7 mouse cellular contexts compared by ENCODE assay signal in genomic region chr4:152178344-152178864, GRCm38 (mm10). TPM values are rescaled to one million over a fixed set of nuclear protein-coding genes. Genes with fewer than 3 reads are reported as not detected.
DNase-seq lines count a peak whose midpoint lies in the region; ATAC-seq and TF ChIP-seq lines count a peak whose summit lies in the region.

No protein-coding gene starts in this region.

- no peaks in the 10 kb centered on the region for H3K36me3 ChIP-seq in kidney, embryonic 14.5 days (ENCODE audit: control insufficient read depth, insufficient read depth, low read length)
- no peaks in the 10 kb centered on the region for H3K36me3 ChIP-seq in liver, embryonic 16.5 days (ENCODE audit: control insufficient read depth, insufficient read depth)

- peak overlapping the region; percentile 9; the same call in 1 of the 2 replicates for H3K27ac ChIP-seq in kidney, embryonic 14.5 days (ENCODE audit: low read depth, low read length)
- H3K27ac ChIP-seq in liver, embryonic 16.5 days (ENCODE audit: low read length), result no peak overlapping the region

- H3K4me2 ChIP-seq in kidney, embryonic 14.5 days (replicated peaks; ENCODE audit: low read depth, low read length), result peak overlapping the region; percentile 96
- peak overlapping the region; percentile 94 for H3K4me2 ChIP-seq in liver, embryonic 16.5 days (ENCODE audit: low read depth, low read length)

- H3K9me3 ChIP-seq in kidney, embryonic 14.5 days (ENCODE audit: control insufficient read depth, low read length), result no peaks in the 10 kb centered on the region
- no peaks in the 10 kb centered on the region for H3K9me3 ChIP-seq in liver, embryonic 16.5 days (replicated peaks; ENCODE audit: control insufficient read depth, low read length)

- no peak for TF ChIP-seq CTCF in Patski (IDR thresholded peaks at IDR 0.05)

- in situ Hi-C loops in Patski (cut with MboI; ENCODE audit: low pct_unique_long_range_greater_than_20kb), result no loop called here

- H3K4me3 ChIP-seq in kidney, embryonic 14.5 days (ENCODE audit: low read length), result peak overlapping the region; percentile 76
- peak overlapping the region; percentile 73 for H3K4me3 ChIP-seq in liver, embryonic 16.5 days (ENCODE audit: low read depth, low read length)

- POLR2A ChIA-PET in Patski (lab: Charles Lee), result interaction anchor here (0.7 kb wide), 2 partner anchors 14 to 69 kb away, joined by 3 to 4 read pairs; no protein-coding TSS in a partner anchor

- ATAC-seq in CD4-positive, CD25-positive, alpha-beta regulatory T cell, adult 4 months, result peak; percentile 39
- peak; percentile 40 for ATAC-seq in Patski
- ATAC-seq in kidney, embryonic 14.5 days (ENCODE audit: low FRiP score, low TSS enrichment), result peak; percentile 66
- ATAC-seq in liver, embryonic 16.5 days (ENCODE audit: low read depth), result peak; percentile 10

- peak overlapping the region; percentile 68 for H3K9ac ChIP-seq in kidney, embryonic 14.5 days (ENCODE audit: low read depth, low read length)
- peak overlapping the region; percentile 55 for H3K9ac ChIP-seq in liver, embryonic 16.5 days (ENCODE audit: low read depth, low read length)

- no peak for DNase-seq in Patski (ENCODE audit: low read depth, low spot score)
- peak; percentile 29 for DNase-seq in embryo, embryonic 10.5 days (ENCODE audit: low spot score)
- peak; percentile 40 to 61 for DNase-seq in gastrocnemius, postnatal 4 days (ENCODE audit: low spot score in 2 of 2)
- DNase-seq in right cerebral cortex, postnatal 14 days, result peak; percentile 66

- no peaks in the 10 kb centered on the region for H3K27me3 ChIP-seq in Patski
- H3K27me3 ChIP-seq in kidney, embryonic 14.5 days (ENCODE audit: control insufficient read depth, insufficient read depth, low read length), result peaks cover 5% of the 10 kb centered on the region
- H3K27me3 ChIP-seq in liver, embryonic 16.5 days (ENCODE audit: control insufficient read depth, insufficient read depth, low read depth, low read length), result peaks cover 13% of the 10 kb centered on the region

- peaks cover 11% of the 10 kb centered on the region; the same call in 1 of the 2 replicates for H3K4me1 ChIP-seq in kidney, embryonic 14.5 days (ENCODE audit: control insufficient read depth, insufficient read depth, low read length)
- H3K4me1 ChIP-seq in liver, embryonic 16.5 days (ENCODE audit: control insufficient read depth, low read depth, low read length), result peaks cover 22% of the 10 kb centered on the region

- WGBS in kidney, embryonic 14.5 days, result under 1% methylated on average over 35 of the region's 35 CpGs
- WGBS in liver, embryonic 16.5 days (ENCODE audit: insufficient replicate concordance), result 1% methylated on average over 35 of the region's 35 CpGs

- CTCF ChIA-PET in Patski (lab: Charles Lee), result interaction anchor here (1.2 kb wide), 1 partner anchor 35 kb away, joined by 5 read pairs; no protein-coding TSS in a partner anchor

RNA-seq across cellular contexts. Expression of gene Acot7, which starts 0.5 kb away (rescaled TPM):
- 100 to 1,000 TPM; 108 to 145 TPM for polyA plus RNA-seq in CD4-positive, CD25-positive, alpha-beta regulatory T cell, adult 4 months (2017; shearing (Covaris generic))
- polyA plus RNA-seq in Patski (2021), result 102 TPM
- total RNA-seq in gastrocnemius, postnatal 4 days (2021), result 10 to 100 TPM; 13.5 to 17.6 TPM
- polyA plus RNA-seq in kidney, embryonic 14.5 days (2014; fragmentation: Nextera tagmentation; extraction: Ambion mirVana), result 46.6 and 64.4 TPM in 2 replicates
- 11.9 and 12.0 TPM in 2 replicates for polyA plus RNA-seq in liver, embryonic 16.5 days (2015; fragmentation: Nextera tagmentation; extraction: Ambion mirVana)

RNA-seq across cellular contexts. Expression of gene Hes2, which starts 19.7 kb away (rescaled TPM):
- not detected for polyA plus RNA-seq in CD4-positive, CD25-positive, alpha-beta regulatory T cell, adult 4 months (2017; shearing (Covaris generic))
- polyA plus RNA-seq in Patski (2021), result not detected
- total RNA-seq in gastrocnemius, postnatal 4 days (2021), result not detected
- not detected in 2 replicates for polyA plus RNA-seq in kidney, embryonic 14.5 days (2014; fragmentation: Nextera tagmentation; extraction: Ambion mirVana)
- not detected in 2 replicates for polyA plus RNA-seq in liver, embryonic 16.5 days (2015; fragmentation: Nextera tagmentation; extraction: Ambion mirVana)

RNA-seq across cellular contexts. Expression of gene Espn, which starts 26.2 kb away (rescaled TPM):
- 1 to 10 TPM; 9.5 to 9.9 TPM for polyA plus RNA-seq in CD4-positive, CD25-positive, alpha-beta regulatory T cell, adult 4 months (2017; shearing (Covaris generic))
- 1.3 TPM for polyA plus RNA-seq in Patski (2021)
- 1 to 10 TPM; 1.5 TPM for total RNA-seq in gastrocnemius, postnatal 4 days (2021)
- polyA plus RNA-seq in kidney, embryonic 14.5 days (2014; fragmentation: Nextera tagmentation; extraction: Ambion mirVana), result 36.1 and 36.3 TPM in 2 replicates
- 1.1 and 2.3 TPM in 2 replicates for polyA plus RNA-seq in liver, embryonic 16.5 days (2015; fragmentation: Nextera tagmentation; extraction: Ambion mirVana)

Comparison
In these comparisons a context has a peak if more than half of its experiments do, and no peak if none do; other contexts are left out.
1. ATAC-seq: peak in every context shown above with its lines; median percentile 66 in kidney, embryonic 14.5 days; 40 in Patski; 39 in CD4-positive, CD25-positive, alpha-beta regulatory T cell, adult 4 months; 10 in liver, embryonic 16.5 days.